Mouse (Mus musculus) testis, adult 10 weeks (tissue): ENCODE results near the gene Nek7. TPM values are rescaled to one million over a fixed set of nuclear protein-coding genes. Genes with fewer than 3 reads are reported as not detected.

Experiments
- polyA plus RNA-seq: library from polyadenylated mRNA; stranded (reverse); fragments of 350-450 nt; fragmentation: Illumina TruSeq; extraction: RNeasy Lipid Tissue Mini Kit (QIAGEN cat#74804); gene quantifications from one replicate; pipeline ENCODE4 v1.2.3, GENCODE M21; 2014; ENCODE audit warnings: low read depth, low replicate concordance

The Nek7 gene
- 14.1 TPM for polyA plus RNA-seq

GRCm38 (mm10) chr1:138619996-138620461 lies at the start of gene Nek7:
Gene Nek7 (minus strand): TSS chr1:138620141.

Other genes starting within 250 kb of the Nek7 start
- 2.2 TPM for gene Lhx9, start 228.4 kb upstream of the Nek7 start, polyA plus RNA-seq
- gene 2310009B15Rik, start 236.7 kb upstream of the Nek7 start, polyA plus RNA-seq: 2.7 TPM